Mouse (Mus musculus): Measurements from ENCODE around the gene Ly6g6f. TPM values are rescaled to one million over a fixed set of nuclear protein-coding genes. Genes with fewer than 3 reads are reported as not detected.

Ly6g6f gene
- polyA plus RNA-seq, 1 experiment: not detected

- 25% methylated on average over 2 of the region's 2 CpGs for WGBS
- peak overlapping the region; percentile 5; the same call in 1 of the 2 replicates for H3K4me3 ChIP-seq (ENCODE audit: insufficient read depth, low read depth, low read length)
- no peak overlapping the region for H3K27ac ChIP-seq (ENCODE audit: insufficient read depth, low read depth, low read length)
- TF ChIP-seq POLR2A (IDR thresholded peaks at IDR 0.05; ENCODE audit: insufficient read depth, low read depth, low read length) (no peak), CTCF (IDR thresholded peaks at IDR 0.05; ENCODE audit: insufficient read depth, low read depth, low read length) (no peak)
- H3K4me1 ChIP-seq (ENCODE audit: control insufficient read depth, insufficient read depth, low read length): peaks cover 10% of the 10 kb centered on the region; the same call in 1 of the 2 replicates
These were observed 8.1 kb downstream of the Ly6g6f start for GRCm38 (mm10) chr17:35077285-35077684.

- Histone ChIP-seq H3K4me3 (ENCODE audit: insufficient read depth, low read depth, low read length) (peak within 1 kb of the TSS; percentile 20), H3K27ac (ENCODE audit: insufficient read depth, low read depth, low read length) (no peak within 1 kb of the TSS), H3K4me1 (ENCODE audit: control insufficient read depth, insufficient read depth, low read length) (peaks cover 10% of the 10 kb centered on the region; the same call in 1 of the 2 replicates)
- TF ChIP-seq CTCF (IDR thresholded peaks at IDR 0.05; ENCODE audit: insufficient read depth, low read depth, low read length) (no peak), POLR2A (IDR thresholded peaks at IDR 0.05; ENCODE audit: insufficient read depth, low read depth, low read length) (no peak)
- WGBS: 45% methylated on average over 10 of the region's 10 CpGs
These were observed 8.8 kb downstream of the Ly6g6f start, which contains the start of gene Ly6g6e for GRCm38 (mm10) chr17:35076507-35077176. Ly6g6e (plus strand) TSS chr17:35076902.

- no peak overlapping the region for H3K4me3 ChIP-seq (ENCODE audit: insufficient read depth, low read depth, low read length)
- peaks cover 10% of the 10 kb centered on the region; the same call in 1 of the 2 replicates for H3K4me1 ChIP-seq (ENCODE audit: control insufficient read depth, insufficient read depth, low read length)
- no peak overlapping the region for H3K27ac ChIP-seq (ENCODE audit: insufficient read depth, low read depth, low read length)
- TF ChIP-seq POLR2A (IDR thresholded peaks at IDR 0.05; ENCODE audit: insufficient read depth, low read depth, low read length): no peak
- no peak for TF ChIP-seq CTCF (IDR thresholded peaks at IDR 0.05; ENCODE audit: insufficient read depth, low read depth, low read length)
- 73% methylated on average over 17 of the region's 17 CpGs for WGBS
These were observed 11.3 kb downstream of the Ly6g6f start for GRCm38 (mm10) chr17:35074097-35074496.

- TF ChIP-seq CTCF (IDR thresholded peaks at IDR 0.05; ENCODE audit: insufficient read depth, low read depth, low read length): no peak
- no peak for TF ChIP-seq POLR2A (IDR thresholded peaks at IDR 0.05; ENCODE audit: insufficient read depth, low read depth, low read length)
- Histone ChIP-seq H3K4me1 (ENCODE audit: control insufficient read depth, insufficient read depth, low read length) (no peaks in the 10 kb centered on the region), H3K4me3 (ENCODE audit: insufficient read depth, low read depth, low read length) (no peak overlapping the region), H3K27ac (ENCODE audit: insufficient read depth, low read depth, low read length) (no peak overlapping the region)
- WGBS: 86% methylated on average over 9 of the region's 9 CpGs
These were observed 14.0 kb downstream of the Ly6g6f start for GRCm38 (mm10) chr17:35071454-35071853.

- TF ChIP-seq CTCF (IDR thresholded peaks at IDR 0.05; ENCODE audit: insufficient read depth, low read depth, low read length): no peak
- no peak for TF ChIP-seq POLR2A (IDR thresholded peaks at IDR 0.05; ENCODE audit: insufficient read depth, low read depth, low read length)
- Histone ChIP-seq H3K4me3 (ENCODE audit: insufficient read depth, low read depth, low read length) (no peak overlapping the region), H3K4me1 (ENCODE audit: control insufficient read depth, insufficient read depth, low read length) (no peaks in the 10 kb centered on the region), H3K27ac (ENCODE audit: insufficient read depth, low read depth, low read length) (no peak overlapping the region)
- WGBS: 45% methylated on average over 6 of the region's 6 CpGs
These were observed 14.7 kb downstream of the Ly6g6f start for GRCm38 (mm10) chr17:35070556-35071229.

- 75% methylated on average over 17 of the region's 17 CpGs for WGBS
- Histone ChIP-seq H3K4me3 (ENCODE audit: insufficient read depth, low read depth, low read length) (no peak overlapping the region), H3K27ac (ENCODE audit: insufficient read depth, low read depth, low read length) (no peak overlapping the region), H3K4me1 (ENCODE audit: control insufficient read depth, insufficient read depth, low read length) (peaks cover 8% of the 10 kb centered on the region; the same call in 1 of the 2 replicates)
- TF ChIP-seq POLR2A (IDR thresholded peaks at IDR 0.05; ENCODE audit: insufficient read depth, low read depth, low read length) (no peak), CTCF (IDR thresholded peaks at IDR 0.05; ENCODE audit: insufficient read depth, low read depth, low read length) (no peak)
These were observed 17.0 kb downstream of the Ly6g6f start for GRCm38 (mm10) chr17:35068213-35068914.

GRCm38 (mm10) chr17:35066084-35066483 lies 19.3 kb downstream of the Ly6g6f start, which contains the start of gene Mpig6b:
Mpig6b (minus strand) TSS chr17:35066184.
- 69% methylated on average over 10 of the region's 10 CpGs for WGBS
- Histone ChIP-seq H3K27ac (ENCODE audit: insufficient read depth, low read depth, low read length) (no peak within 1 kb of the TSS), H3K4me3 (ENCODE audit: insufficient read depth, low read depth, low read length) (no peak within 1 kb of the TSS), H3K4me1 (ENCODE audit: control insufficient read depth, insufficient read depth, low read length) (peaks cover 8% of the 10 kb centered on the region; the same call in 1 of the 2 replicates)
- no peak for TF ChIP-seq CTCF (IDR thresholded peaks at IDR 0.05; ENCODE audit: insufficient read depth, low read depth, low read length)
- no peak for TF ChIP-seq POLR2A (IDR thresholded peaks at IDR 0.05; ENCODE audit: insufficient read depth, low read depth, low read length)

- Histone ChIP-seq H3K4me3 (ENCODE audit: insufficient read depth, low read depth, low read length) (no peak within 1 kb of the TSS), H3K27ac (ENCODE audit: insufficient read depth, low read depth, low read length) (no peak within 1 kb of the TSS), H3K4me1 (ENCODE audit: control insufficient read depth, insufficient read depth, low read length) (peaks cover 9% of the 10 kb centered on the region; the same call in 1 of the 2 replicates)
- TF ChIP-seq CTCF (IDR thresholded peaks at IDR 0.05; ENCODE audit: insufficient read depth, low read depth, low read length) (no peak), POLR2A (IDR thresholded peaks at IDR 0.05; ENCODE audit: insufficient read depth, low read depth, low read length) (no peak)
- WGBS: 16% methylated on average over 48 of the region's 48 CpGs
These were observed 20.2 kb downstream of the Ly6g6f start, which contains the start of gene Ly6g6c for GRCm38 (mm10) chr17:35064951-35065947. Ly6g6c (plus strand) TSS chr17:35065388.
